ENCODE assay signal across 10 mouse cellular contexts in the genomic region with DNA sequence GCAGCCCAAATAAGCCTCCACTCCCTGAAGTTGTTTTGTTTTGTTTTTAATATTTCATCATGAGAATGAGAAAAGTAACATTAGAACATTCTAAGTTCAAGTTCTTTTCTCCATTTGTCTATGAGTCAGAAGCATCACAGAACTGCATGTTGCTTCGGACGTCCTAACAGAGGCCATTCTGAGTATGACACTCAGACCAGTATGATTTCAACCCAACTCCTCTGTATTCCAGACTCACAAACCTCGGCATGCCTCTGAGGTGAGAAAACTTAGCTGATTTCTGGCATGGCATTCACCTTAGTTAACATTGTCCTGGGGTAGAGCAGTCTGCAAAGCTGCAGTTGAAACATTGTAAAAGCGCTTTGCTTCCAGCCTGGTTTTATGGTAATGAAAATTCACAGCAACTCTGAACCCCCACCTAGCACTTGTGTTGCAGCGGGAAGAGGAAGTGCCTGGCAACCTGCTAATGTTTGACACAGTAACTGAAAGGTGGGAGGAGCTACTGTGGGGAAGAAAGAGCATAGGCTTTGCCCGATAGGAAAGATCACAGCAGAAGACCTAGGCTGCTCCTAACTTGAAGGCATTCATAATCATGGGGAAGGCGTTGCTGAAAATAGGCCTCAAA.
DNase-seq lines count a peak whose midpoint lies in the region; ATAC-seq and TF ChIP-seq lines count a peak whose summit lies in the region.
"Had no signal": no experiment of that assay in that cellular context is flagged by ENCODE, and none has a peak within 500 bp of the region (broad histone marks: within the 10 kb centered on the region; RNA-seq: fewer than 3 reads in every experiment).

No protein-coding gene starts in this region.

- no peak for TF ChIP-seq CTCF in thymus, adult 2 months (IDR thresholded peaks at IDR 0.05; ENCODE audit: borderline replicate concordance, control insufficient read depth, extremely low read depth, insufficient read depth, low read length, poor library complexity)

- H3K9ac ChIP-seq in neural tube, embryonic 15.5 days (replicated peaks): no peak overlapping the region
- H3K9ac ChIP-seq: limb, embryonic 13.5 days had no signal

- WGBS in thymus, adult 2 months: 23% methylated on average over 7 of the region's 7 CpGs
- WGBS in neural tube, embryonic 15.5 days: 76% methylated on average over 7 of the region's 7 CpGs

- H3K27me3 ChIP-seq in thymus, adult 2 months (ENCODE audit: control insufficient read depth, insufficient read depth, low read length): no peaks in the 10 kb centered on the region
- H3K27me3 ChIP-seq in neural tube, embryonic 15.5 days (replicated peaks): no peaks in the 10 kb centered on the region
- H3K27me3 ChIP-seq: limb, embryonic 13.5 days had no signal

- no peak for TF ChIP-seq POLR2A in thymus, adult 2 months (IDR thresholded peaks at IDR 0.05; ENCODE audit: control insufficient read depth, extremely low read depth, insufficient read depth, low read length, poor library complexity)

- H3K9me3 ChIP-seq in neural tube, embryonic 15.5 days (replicated peaks): no peaks in the 10 kb centered on the region
- H3K9me3 ChIP-seq: limb, embryonic 13.5 days had no signal

- no peak overlapping the region for H3K27ac ChIP-seq in thymus, adult 2 months (ENCODE audit: control insufficient read depth, insufficient read depth, low read length)
- no peak overlapping the region for H3K27ac ChIP-seq in neural tube, embryonic 15.5 days (replicated peaks)
- H3K27ac ChIP-seq: limb, embryonic 13.5 days had no signal

- ATAC-seq in neural tube, embryonic 15.5 days (ENCODE audit: low FRiP score): no peak

- no peak overlapping the region for H3K4me2 ChIP-seq in neural tube, embryonic 15.5 days
- H3K4me2 ChIP-seq: limb, embryonic 13.5 days had no signal

- H3K4me1 ChIP-seq in thymus, adult 2 months (replicated peaks; ENCODE audit: control insufficient read depth, insufficient read depth, low read length): no peaks in the 10 kb centered on the region
- H3K4me1 ChIP-seq in neural tube, embryonic 15.5 days: peaks cover 3% of the 10 kb centered on the region; the same call in 1 of the 2 replicates

- no peaks in the 10 kb centered on the region for H3K36me3 ChIP-seq in thymus, adult 2 months (ENCODE audit: control insufficient read depth, insufficient read depth, low read length)
- no peaks in the 10 kb centered on the region for H3K36me3 ChIP-seq in neural tube, embryonic 15.5 days
- H3K36me3 ChIP-seq: limb, embryonic 13.5 days had no signal

- H3K4me3 ChIP-seq in thymus, adult 2 months (ENCODE audit: control insufficient read depth, insufficient read depth, low read length): no peak overlapping the region
- H3K4me3 ChIP-seq in neural tube, embryonic 15.5 days (replicated peaks): no peak overlapping the region
- H3K4me3 ChIP-seq: erythroblast, embryonic 14.5 days; limb, embryonic 13.5 days had no signal

- DNase-seq in thymus, adult 2 months: peak; percentile 7
- DNase-seq in thymus, adult 18-20 months: no peak
- DNase-seq in c-Kit-positive CD71-negative TER-119-negative erythroid progenitor cells, embryonic 14.5 days (ENCODE audit: low read depth): peak; percentile 32
- peak; percentile 14 for DNase-seq in kidney, postnatal 14 days
- DNase-seq in thymus, postnatal 25 days: peak; percentile 1
- no peak for DNase-seq in embryo, embryonic 10.5 days (ENCODE audit: low spot score)
- DNase-seq: heart, postnatal 14 days had no signal

Comparison
In these comparisons a context has a peak if more than half of its experiments do, and no peak if none do; other contexts are left out.
1. DNase-seq: peak in thymus, adult 2 months (single experiment), c-Kit-positive CD71-negative TER-119-negative erythroid progenitor cells, embryonic 14.5 days (single experiment), kidney, postnatal 14 days (single experiment) and thymus, postnatal 25 days (single experiment); none in thymus, adult 18-20 months (0 of 2) and embryo, embryonic 10.5 days (single experiment).